Mouse (Mus musculus) ES-E14 (cell line): Measurements from ENCODE around the gene Gtf2a1l.

ENCODE experiments used
- CHD2 ChIP-seq: IDR thresholded peaks from 2 replicates; pipeline ENCODE4 v1.6.1; 2014; ENCODE audit warnings: mild to moderate bottlenecking, low read depth, low read length, inconsistent platforms
- HCFC1 ChIP-seq: IDR thresholded peaks from 2 replicates; pipeline ENCODE4 v1.6.1; 2012; ENCODE audit warnings: low read length, inconsistent platforms, borderline replicate concordance; ENCODE audit not compliant: insufficient read depth
- ZC3H11A ChIP-seq: IDR thresholded peaks from 2 replicates; pipeline ENCODE4 v1.6.1; 2012; ENCODE audit warnings: low read depth, mild to moderate bottlenecking, inconsistent platforms, low read length, borderline replicate concordance
- ZNF384 ChIP-seq: IDR thresholded peaks from 2 replicates; pipeline ENCODE4 v1.6.1; 2012; ENCODE audit warnings: low read depth, low read length, inconsistent platforms

GRCm38 (mm10) chr17:88758003-88758437, 89.6 kb downstream of the Gtf2a1l start:
- no peak for TF ChIP-seq ZNF384
- TF ChIP-seq ZC3H11A = no peak
- no peak for TF ChIP-seq CHD2
- TF ChIP-seq HCFC1 = no peak
